Mouse (Mus musculus) intestine, postnatal 0 days (tissue): Measurements from ENCODE around the gene Mrgprh. TPM values are rescaled to one million over a fixed set of nuclear protein-coding genes. Genes with fewer than 3 reads are reported as not detected.
A peak's percentile ranks its signal among the peaks of the same experiment; 100 is the strongest.

Experiments
- ATAC-seq: fragments of 200-750 bp; cut with Nextera tagmentation; 2 replicates; pipeline ENCODE4 v1.8.0; 2017; ENCODE audit warnings: mild to moderate bottlenecking, moderate TSS enrichment, moderate library complexity
- H3K27ac ChIP-seq: fragments of 300-500 bp; sonication (generic); 2 replicates; pipeline ENCODE4 v1.5.1; 2014; ENCODE audit warnings: mild to moderate bottlenecking, low read depth, low read length, moderate library complexity
- H3K27me3 ChIP-seq: fragments of 300-500 bp; sonication (generic); replicated peaks from 2 replicates; pipeline ENCODE4 v1.6.1; 2014; ENCODE audit warnings: low read length, mixed read lengths; ENCODE audit not compliant: control insufficient read depth, insufficient read depth
- H3K36me3 ChIP-seq: fragments of 300-500 bp; sonication (generic); 2 replicates; pipeline ENCODE4 v1.6.1; 2014; ENCODE audit warnings: mild to moderate bottlenecking, moderate library complexity; ENCODE audit not compliant: control insufficient read depth, insufficient read depth
- H3K4me1 ChIP-seq: fragments of 300-500 bp; sonication (generic); replicated peaks from 2 replicates; pipeline ENCODE4 v1.6.1; 2014; ENCODE audit warnings: antibody characterized with exemption, low read length, mixed read lengths; ENCODE audit not compliant: control insufficient read depth, insufficient read depth
- H3K4me2 ChIP-seq: fragments of 300-500 bp; sonication (generic); replicated peaks from 2 replicates; pipeline ENCODE4 v1.6.1; 2014; ENCODE audit warnings: low read depth, mild to moderate bottlenecking, moderate library complexity
- H3K4me3 ChIP-seq: fragments of 300-500 bp; sonication (generic); 2 replicates; pipeline ENCODE4 v1.5.1; 2014; ENCODE audit warnings: low read depth, low read length
- H3K9ac ChIP-seq: fragments of 300-500 bp; sonication (generic); 2 replicates; pipeline ENCODE4 v1.6.1; 2014; ENCODE audit warnings: mild to moderate bottlenecking, low read depth, low read length
- H3K9me3 ChIP-seq: fragments of 300-500 bp; sonication (generic); 2 replicates; pipeline ENCODE4 v1.6.1; 2016; ENCODE audit warnings: mixed run types; ENCODE audit not compliant: control insufficient read depth
- CTCF ChIP-seq: sonication (generic); IDR thresholded peaks from 2 replicates; pipeline ENCODE4 v1.5.1; 2016; ENCODE audit warnings: low read depth, mild to moderate bottlenecking, control low read depth, antibody characterized with exemption, moderate library complexity
- WGBS: fragments of 180-500 bp; shearing (Covaris S2); extraction: QIAGEN DNeasy Blood & Tissue Kit; methylation state at CpG from one replicate; pipeline ENCODE4 v1.1.7; 2014; 5-methylcytosine and 5-hydroxymethylcytosine counted together
- polyA plus RNA-seq: library from polyadenylated mRNA; unstranded; fragments of >200 nt; fragmentation: Nextera tagmentation; extraction: Ambion mirVana; gene quantifications from 2 replicates; pipeline ENCODE4 v1.2.1, GENCODE M21; 2015

Mrgprh gene
- polyA plus RNA-seq, 1 experiment from 2014 or later, result not detected

- WGBS, result 81% methylated on average over 8 of the region's 8 CpGs
- TF ChIP-seq CTCF, result no peak
- no peaks in the 10 kb centered on the region for H3K27me3 ChIP-seq
- no peak overlapping the region for H3K9ac ChIP-seq
- H3K36me3 ChIP-seq, result no peaks in the 10 kb centered on the region
- no peaks in the 10 kb centered on the region for H3K9me3 ChIP-seq
- ATAC-seq, result no peak
- no peak overlapping the region for H3K27ac ChIP-seq
- no peaks in the 10 kb centered on the region for H3K4me1 ChIP-seq
- H3K4me3 ChIP-seq, result no peak overlapping the region
- no peak overlapping the region for H3K4me2 ChIP-seq
Observed at GRCm38 (mm10) chr17:12849778-12850382, 26.0 kb upstream of the Mrgprh start.

- ATAC-seq, result no peak
- WGBS, result 81% methylated on average over 11 of the region's 11 CpGs
- TF ChIP-seq CTCF, result no peak
- H3K4me2 ChIP-seq, result no peak overlapping the region
- H3K9ac ChIP-seq, result no peak overlapping the region
- no peaks in the 10 kb centered on the region for H3K36me3 ChIP-seq
- H3K27ac ChIP-seq, result no peak overlapping the region
- no peak overlapping the region for H3K4me3 ChIP-seq
- no peaks in the 10 kb centered on the region for H3K9me3 ChIP-seq
- no peaks in the 10 kb centered on the region for H3K4me1 ChIP-seq
- H3K27me3 ChIP-seq, result no peaks in the 10 kb centered on the region
Observed at GRCm38 (mm10) chr17:12851689-12852088, 24.1 kb upstream of the Mrgprh start.

- H3K9ac ChIP-seq, result no peak overlapping the region
- TF ChIP-seq CTCF, result no peak
- H3K27ac ChIP-seq, result no peak overlapping the region
- 82% methylated on average over 2 of the region's 2 CpGs for WGBS
- H3K27me3 ChIP-seq, result no peaks in the 10 kb centered on the region
- no peak for ATAC-seq
- H3K9me3 ChIP-seq, result no peaks in the 10 kb centered on the region
- H3K4me3 ChIP-seq, result no peak overlapping the region
- no peaks in the 10 kb centered on the region for H3K4me1 ChIP-seq
- no peak overlapping the region for H3K4me2 ChIP-seq
- H3K36me3 ChIP-seq, result no peaks in the 10 kb centered on the region
Observed at GRCm38 (mm10) chr17:12853821-12854220, 22.0 kb upstream of the Mrgprh start.

DNA sequence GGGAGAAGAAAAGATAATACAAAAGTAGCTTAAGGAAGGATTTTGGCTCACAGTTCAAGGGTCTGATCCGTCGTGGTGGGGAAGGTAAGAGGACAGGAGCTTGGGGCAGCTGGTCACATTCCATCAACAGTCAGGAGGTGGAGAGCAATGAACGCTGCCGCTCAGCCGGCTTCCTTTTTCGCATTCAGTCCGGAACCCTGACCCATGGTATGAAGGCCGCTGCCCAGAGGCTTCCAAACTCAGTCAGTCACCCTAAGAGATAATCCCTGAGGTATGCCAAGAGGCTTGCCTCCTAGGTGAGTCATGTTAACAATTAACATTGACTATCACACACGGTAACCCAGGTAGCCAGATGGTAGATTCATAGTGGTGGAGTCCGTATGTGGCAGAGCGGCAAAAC, 21.4 kb upstream of the Mrgprh start:
- H3K9ac ChIP-seq, result no peak overlapping the region
- H3K9me3 ChIP-seq, result no peaks in the 10 kb centered on the region
- 92% methylated on average over 11 of the region's 11 CpGs for WGBS
- H3K4me1 ChIP-seq, result no peaks in the 10 kb centered on the region
- no peaks in the 10 kb centered on the region for H3K27me3 ChIP-seq
- H3K36me3 ChIP-seq, result no peaks in the 10 kb centered on the region
- no peak for ATAC-seq
- no peak for TF ChIP-seq CTCF
- no peak overlapping the region for H3K4me2 ChIP-seq
- H3K4me3 ChIP-seq, result no peak overlapping the region
- no peak overlapping the region for H3K27ac ChIP-seq

DNA sequence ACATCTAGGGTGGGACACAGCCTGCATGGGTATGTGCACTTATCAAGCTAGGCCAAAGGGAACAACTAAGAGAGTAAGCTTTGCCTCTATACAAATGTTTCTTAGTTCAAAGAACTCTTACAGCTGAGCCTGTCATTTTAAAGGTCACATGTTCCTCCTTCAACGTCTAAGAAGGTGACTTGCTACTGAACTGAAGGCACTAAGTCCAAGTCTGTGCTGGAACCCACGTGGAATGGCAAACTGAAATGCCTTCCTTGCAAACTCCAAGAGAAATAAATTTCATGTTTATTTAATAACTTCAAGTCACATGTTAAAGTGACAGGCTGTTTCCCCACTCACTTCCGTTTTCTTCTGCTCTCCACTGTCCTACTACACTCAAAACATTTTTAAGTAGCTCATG, 18.4 kb upstream of the Mrgprh start:
- Histone ChIP-seq H3K4me2 (no peak overlapping the region), H3K9me3 (no peaks in the 10 kb centered on the region), H3K27ac (no peak overlapping the region), H3K27me3 (no peaks in the 10 kb centered on the region), H3K4me1 (no peaks in the 10 kb centered on the region), H3K36me3 (no peaks in the 10 kb centered on the region), H3K4me3 (no peak overlapping the region), H3K9ac (no peak overlapping the region)
- TF ChIP-seq CTCF, result no peak
- WGBS, result 33% methylated on average over 3 of the region's 3 CpGs
- no peak for ATAC-seq

DNA sequence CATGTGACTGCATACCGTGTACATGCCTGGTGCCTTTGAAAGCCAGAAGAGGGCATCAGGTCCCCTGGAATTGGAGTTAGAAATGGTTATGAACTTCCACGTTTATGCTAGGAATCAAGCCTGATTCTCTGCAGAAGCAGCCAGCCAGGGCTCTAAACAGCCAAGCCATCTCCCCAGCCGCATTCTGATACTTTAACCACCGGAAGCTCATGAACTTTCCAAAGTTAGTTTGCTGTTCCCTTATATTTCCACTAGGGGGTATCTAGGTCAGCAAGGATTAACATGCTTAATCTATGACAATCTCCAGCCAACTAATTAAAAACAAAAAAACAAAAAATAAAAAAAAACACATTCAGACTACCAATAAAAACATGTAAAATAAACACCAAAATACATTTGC, 17.8 kb upstream of the Mrgprh start:
- no peak overlapping the region for H3K27ac ChIP-seq
- ATAC-seq, result no peak
- no peaks in the 10 kb centered on the region for H3K27me3 ChIP-seq
- WGBS, result 59% methylated on average over 4 of the region's 4 CpGs
- no peak overlapping the region for H3K4me3 ChIP-seq
- H3K36me3 ChIP-seq, result no peaks in the 10 kb centered on the region
- peak; percentile 58 for TF ChIP-seq CTCF
- H3K4me1 ChIP-seq, result no peaks in the 10 kb centered on the region
- H3K9ac ChIP-seq, result no peak overlapping the region
- H3K9me3 ChIP-seq, result no peaks in the 10 kb centered on the region
- H3K4me2 ChIP-seq, result no peak overlapping the region
